Mouse (Mus musculus) midbrain, postnatal 0 days (tissue): ENCODE data around the gene Rpl21. TPM values are rescaled to one million over a fixed set of nuclear protein-coding genes. Genes with fewer than 3 reads are reported as not detected.
A peak's percentile ranks its signal among the peaks of the same experiment; 100 is the strongest.

ENCODE experiments used
- ATAC-seq: fragments of 200-750 bp; cut with Nextera tagmentation; 2 replicates; pipeline ENCODE4 v1.8.0; 2017; ENCODE audit warnings: moderate number of reproducible peaks, mild to moderate bottlenecking, moderate TSS enrichment, moderate library complexity; ENCODE audit not compliant: low FRiP score
- DNase-seq: peaks from one replicate; pipeline ENCODE4 v3.0.0-alpha.2; 2015; ENCODE audit warnings: low spot score
- H3K27ac ChIP-seq: fragments of 300-500 bp; sonication (generic); 2 replicates; pipeline ENCODE4 v1.5.1; 2014; ENCODE audit warnings: low read depth, mild to moderate bottlenecking, low read length, mixed read lengths
- H3K27me3 ChIP-seq: fragments of 300-500 bp; sonication (generic); 2 replicates; pipeline ENCODE4 v1.6.1; 2014; ENCODE audit warnings: low read length, control low read depth, mixed read lengths; ENCODE audit not compliant: insufficient read depth
- H3K36me3 ChIP-seq: fragments of 300-500 bp; sonication (generic); 2 replicates; pipeline ENCODE4 v1.6.1; 2014; ENCODE audit warnings: low read length, control low read depth, mixed read lengths; ENCODE audit not compliant: insufficient read depth
- H3K4me1 ChIP-seq: fragments of 300-500 bp; sonication (generic); 2 replicates; pipeline ENCODE4 v1.6.1; 2014; ENCODE audit warnings: mild to moderate bottlenecking, control low read depth, antibody characterized with exemption, low read length, mixed read lengths; ENCODE audit not compliant: insufficient read depth
- H3K4me2 ChIP-seq: fragments of 300-500 bp; sonication (generic); 2 replicates; pipeline ENCODE4 v1.6.1; 2014; ENCODE audit warnings: low read depth, mild to moderate bottlenecking, low read length, mixed read lengths; ENCODE audit not compliant: poor library complexity, severe bottlenecking
- H3K4me3 ChIP-seq: fragments of 300-500 bp; sonication (generic); 2 replicates; pipeline ENCODE4 v1.5.1; 2014; ENCODE audit warnings: low read depth, mild to moderate bottlenecking, low read length, moderate library complexity
- H3K9ac ChIP-seq: fragments of 300-500 bp; sonication (generic); replicated peaks from 2 replicates; pipeline ENCODE4 v1.6.1; 2014; ENCODE audit warnings: mild to moderate bottlenecking, low read length, moderate library complexity, mixed read lengths; ENCODE audit not compliant: poor library complexity, severe bottlenecking
- H3K9me3 ChIP-seq: fragments of 300-500 bp; sonication (generic); 2 replicates; pipeline ENCODE4 v1.6.1; 2016; ENCODE audit warnings: low read length, control low read depth
- CTCF ChIP-seq: IDR thresholded peaks from 2 replicates; pipeline ENCODE4 v1.5.1; 2016; ENCODE audit warnings: antibody characterized with exemption, mild to moderate bottlenecking
- WGBS: fragments of 180-500 bp; shearing (Covaris S2); extraction: QIAGEN DNeasy Blood & Tissue Kit; methylation state at CpG from one replicate; pipeline ENCODE4 v1.1.7; 2014; 5-methylcytosine and 5-hydroxymethylcytosine counted together
- polyA plus RNA-seq: library from polyadenylated mRNA; unstranded; fragments of >200 nt; fragmentation: Nextera tagmentation; extraction: Ambion mirVana; gene quantifications from 2 replicates; pipeline ENCODE4 v1.2.1, GENCODE M21; 2015
- total RNA-seq: library from RNA; depleted of rRNA; stranded (reverse); fragments of >200 nt; gene quantifications from 2 replicates; pipeline ENCODE4 v1.2.3, GENCODE M21; 2014

Gene Rpl21
- total and polyA plus RNA-seq, 2 experiments from 2014 or later: 217 to 334 TPM

DNA sequence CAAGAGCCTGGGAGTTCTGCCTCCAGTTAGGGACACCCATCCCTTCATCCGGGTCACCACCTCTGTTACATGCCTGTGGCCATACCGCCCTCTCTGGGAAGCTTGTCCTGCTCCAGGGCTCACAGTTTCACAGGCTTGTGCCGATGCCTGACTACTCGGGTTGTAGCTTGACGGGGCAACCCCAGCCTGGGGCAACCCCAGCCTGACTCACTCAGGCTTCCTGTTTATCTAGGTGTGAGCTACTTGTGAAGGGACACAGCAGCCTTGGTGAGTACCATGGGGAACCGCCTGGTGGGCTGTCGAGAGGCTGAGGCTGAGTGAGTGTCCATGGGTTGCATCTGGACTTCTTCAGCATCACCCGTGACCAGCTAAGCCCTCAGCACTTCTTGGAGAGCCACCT, 24.9 kb downstream of the Rpl21 start:
- Histone ChIP-seq H3K27me3 (no peaks in the 10 kb centered on the region), H3K9me3 (no peaks in the 10 kb centered on the region), H3K27ac (no peak overlapping the region), H3K4me1 (no peaks in the 10 kb centered on the region), H3K36me3 (no peaks in the 10 kb centered on the region), H3K9ac (no peak overlapping the region), H3K4me2 (no peak overlapping the region), H3K4me3 (no peak overlapping the region)
- DNase-seq (no peak), ATAC-seq (no peak)
- no peak for TF ChIP-seq CTCF
- WGBS: 88% methylated on average over 8 of the region's 8 CpGs

DNA sequence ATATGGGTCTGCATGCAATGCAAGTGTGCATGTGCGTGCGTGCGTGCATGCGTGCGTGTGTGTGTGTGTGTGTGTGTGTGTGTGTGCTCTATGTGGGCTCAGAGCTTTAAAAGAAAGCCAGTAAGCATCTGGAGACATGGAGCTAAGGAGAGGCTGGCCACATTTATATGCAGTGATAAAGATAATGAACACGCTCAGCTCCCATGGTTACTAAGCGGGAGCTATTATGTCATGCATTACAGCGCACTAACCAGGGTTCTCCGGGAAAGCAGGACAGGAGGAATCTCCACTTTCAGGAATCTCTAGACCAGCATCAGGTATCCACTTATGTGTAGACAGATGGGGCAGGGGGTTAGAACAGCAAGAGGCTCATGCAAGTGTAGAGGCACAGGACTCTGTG, 26.1 kb downstream of the Rpl21 start:
- DNase-seq (peak; percentile 51), ATAC-seq (no peak)

DNA sequence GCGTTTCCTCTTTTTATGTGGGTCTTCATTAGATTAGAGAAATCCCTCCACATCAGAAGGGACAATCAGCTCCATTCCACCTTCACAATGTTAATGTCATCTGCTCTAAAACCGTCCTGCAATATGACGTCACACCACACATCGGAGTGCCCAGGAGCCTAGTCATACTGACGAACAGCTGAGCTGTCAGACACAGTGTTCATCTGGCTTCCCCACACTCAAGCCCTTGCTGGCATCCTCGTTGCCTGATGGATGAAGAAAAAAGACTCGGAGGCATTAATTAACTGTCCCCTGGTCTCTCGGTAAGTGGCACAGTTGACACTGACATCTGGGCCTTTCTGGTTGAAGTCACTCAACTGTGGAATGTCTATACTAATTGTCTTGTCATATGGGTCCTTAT, 26.6 kb downstream of the Rpl21 start:
- TF ChIP-seq CTCF: no peak
- Histone ChIP-seq H3K9ac (no peak overlapping the region), H3K27ac (no peak overlapping the region), H3K4me2 (no peak overlapping the region), H3K27me3 (no peaks in the 10 kb centered on the region), H3K9me3 (no peaks in the 10 kb centered on the region), H3K36me3 (no peaks in the 10 kb centered on the region), H3K4me3 (no peak overlapping the region), H3K4me1 (no peaks in the 10 kb centered on the region)
- ATAC-seq: no peak
- DNase-seq: no peak
- WGBS: 74% methylated on average over 8 of the region's 8 CpGs

More for the DNA sequence above, 26.1 kb downstream of the Rpl21 start:
- no peaks in the 10 kb centered on the region for H3K36me3 ChIP-seq
- 83% methylated on average over 9 of the region's 9 CpGs for WGBS
- H3K4me2 ChIP-seq: no peak overlapping the region
- H3K9me3 ChIP-seq: no peaks in the 10 kb centered on the region
- H3K4me3 ChIP-seq: no peak overlapping the region
- H3K27ac ChIP-seq: no peak overlapping the region
- TF ChIP-seq CTCF: no peak
- no peaks in the 10 kb centered on the region for H3K4me1 ChIP-seq
- H3K9ac ChIP-seq: no peak overlapping the region
- no peaks in the 10 kb centered on the region for H3K27me3 ChIP-seq

GRCm38 (mm10) chr5:146860222-146860998, 27.7 kb downstream of the Rpl21 start:
- Histone ChIP-seq H3K36me3 (no peaks in the 10 kb centered on the region), H3K27ac (no peak overlapping the region), H3K9ac (no peak overlapping the region), H3K4me1 (no peaks in the 10 kb centered on the region), H3K9me3 (no peaks in the 10 kb centered on the region), H3K4me3 (no peak overlapping the region), H3K27me3 (no peaks in the 10 kb centered on the region), H3K4me2 (no peak overlapping the region)
- WGBS: 85% methylated on average over 18 of the region's 18 CpGs
- ATAC-seq (no peak), DNase-seq (no peak)
- TF ChIP-seq CTCF: no peak

GRCm38 (mm10) chr5:146861588-146861987, 28.9 kb downstream of the Rpl21 start:
- WGBS: 38% methylated on average over 7 of the region's 7 CpGs
- H3K36me3 ChIP-seq: no peaks in the 10 kb centered on the region
- no peak for DNase-seq
- H3K9ac ChIP-seq: no peak overlapping the region
- no peak overlapping the region for H3K27ac ChIP-seq
- H3K27me3 ChIP-seq: no peaks in the 10 kb centered on the region
- no peaks in the 10 kb centered on the region for H3K4me1 ChIP-seq
- no peak overlapping the region for H3K4me3 ChIP-seq
- H3K9me3 ChIP-seq: no peaks in the 10 kb centered on the region
- H3K4me2 ChIP-seq: no peak overlapping the region
- ATAC-seq: no peak
- TF ChIP-seq CTCF: no peak

GRCm38 (mm10) chr5:146865511-146865910, 32.8 kb downstream of the Rpl21 start:
- H3K4me2 ChIP-seq: no peak overlapping the region
- H3K9me3 ChIP-seq: no peaks in the 10 kb centered on the region
- DNase-seq (no peak), ATAC-seq (no peak)
- no peaks in the 10 kb centered on the region for H3K4me1 ChIP-seq
- H3K4me3 ChIP-seq: no peak overlapping the region
- WGBS: 79% methylated on average over 4 of the region's 4 CpGs
- H3K36me3 ChIP-seq: no peaks in the 10 kb centered on the region
- H3K27ac ChIP-seq: no peak overlapping the region
- no peak overlapping the region for H3K9ac ChIP-seq
- no peak for TF ChIP-seq CTCF
- no peaks in the 10 kb centered on the region for H3K27me3 ChIP-seq
